Mouse (Mus musculus): ENCODE measurements at regions not wholly inside any gene's neighbourhood (a gene's known extent, or its start where the extent isn't known, plus 50 kb on each side); places are given as distances from the start of the nearest gene placed in this dataset.

DNA sequence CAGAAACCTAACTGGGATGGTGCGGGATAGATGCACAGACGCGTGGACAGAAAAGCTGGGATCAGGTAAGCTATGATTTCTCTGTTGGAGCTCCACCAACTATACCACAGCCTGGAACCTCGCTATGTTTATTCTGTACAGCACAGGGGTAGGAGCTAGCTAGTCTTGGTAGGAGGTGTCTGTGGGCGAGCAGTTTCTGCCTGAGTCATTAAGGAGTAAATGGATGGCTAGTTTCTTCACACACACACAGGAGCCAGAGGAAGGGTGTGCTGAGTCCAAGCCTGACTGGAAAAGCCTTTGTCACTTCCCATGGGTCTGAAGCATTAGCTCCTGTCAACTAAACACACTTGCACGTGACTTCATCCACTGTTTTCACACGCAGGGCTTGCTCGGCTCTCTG is 53.1 kb upstream of the Ubl3 start:
- DNase-seq, result no peak

Measured in right cerebral cortex, postnatal 4 days (tissue).